ENCODE assay signal across 40 mouse cellular contexts in the genomic region with DNA sequence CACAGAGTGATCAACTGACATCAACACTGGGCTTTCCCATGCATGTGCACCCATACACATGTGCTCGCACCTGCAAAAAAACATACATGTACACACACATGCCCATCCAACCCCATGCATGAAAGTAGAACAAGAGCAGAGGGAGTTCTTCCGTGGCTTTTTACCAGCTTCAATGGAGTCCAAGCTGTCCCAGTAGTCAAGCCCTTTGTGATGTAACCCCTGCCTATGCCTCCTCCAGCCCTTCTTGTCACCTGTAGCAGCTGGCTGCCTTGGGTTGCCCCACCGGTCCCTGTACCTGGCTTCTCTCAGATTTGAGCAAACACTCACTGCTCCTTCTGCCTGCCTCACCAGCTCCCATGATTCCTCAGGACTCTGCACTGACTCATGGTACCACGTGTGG. TPM values are rescaled to one million over a fixed set of nuclear protein-coding genes. Genes with fewer than 3 reads are reported as not detected.
"Had no signal": no experiment of that assay in that cellular context is flagged by ENCODE, and none has a peak within 500 bp of the region (broad histone marks: within the 10 kb centered on the region; RNA-seq: fewer than 3 reads in every experiment).

No protein-coding gene starts in this region.

- DNase-seq: heart, postnatal 10 days; heart, postnatal 14 days; heart, postnatal 36 days; heart, postnatal 4 days; kidney, adult 11 months; kidney, adult 18-20 months; kidney, adult 2 months; kidney, adult 8-10 months; kidney, adult 9 months; kidney, postnatal 10 days; kidney, postnatal 14 days; kidney, postnatal 25 days; kidney, postnatal 36 days; kidney, postnatal 4 days; layer of hippocampus, adult 9-11 months; layer of hippocampus, postnatal 36 days had no signal

- H3K27ac ChIP-seq: heart, embryonic 13.5 days; heart, embryonic 15.5 days; hindbrain, embryonic 10.5 days; hindbrain, embryonic 12.5 days; hindbrain, embryonic 13.5 days; hindbrain, embryonic 14.5 days; hindbrain, embryonic 15.5 days; hindbrain, postnatal 0 days; intestine, embryonic 15.5 days; kidney, embryonic 15.5 days; kidney, postnatal 0 days; layer of hippocampus, adult 2 months had no signal

- H3K27me3 ChIP-seq: heart, embryonic 12.5 days; heart, embryonic 13.5 days; heart, embryonic 15.5 days; hindbrain, embryonic 12.5 days; hindbrain, embryonic 13.5 days; hindbrain, embryonic 15.5 days; intestine, embryonic 15.5 days; kidney, embryonic 15.5 days had no signal

- H3K4me3 ChIP-seq: heart, embryonic 12.5 days; heart, embryonic 13.5 days; heart, embryonic 15.5 days; hindbrain, embryonic 10.5 days; hindbrain, embryonic 12.5 days; hindbrain, embryonic 13.5 days; hindbrain, embryonic 15.5 days; intestine, embryonic 15.5 days; kidney, embryonic 15.5 days; layer of hippocampus, adult 2 months had no signal

- H3K36me3 ChIP-seq: heart, embryonic 12.5 days; heart, embryonic 13.5 days; heart, embryonic 15.5 days; hindbrain, embryonic 10.5 days; hindbrain, embryonic 12.5 days; hindbrain, embryonic 15.5 days; intestine, embryonic 15.5 days; kidney, embryonic 15.5 days had no signal

- ATAC-seq: hindbrain, embryonic 16.5 days; hindbrain, postnatal 0 days; inflammation-experienced regulatory T-cells, adult 6 months; intestine, embryonic 15.5 days; intestine, embryonic 16.5 days; intestine, postnatal 0 days had no signal

- H3K4me1 ChIP-seq: heart, embryonic 12.5 days; heart, embryonic 13.5 days; heart, embryonic 15.5 days; hindbrain, embryonic 12.5 days; hindbrain, embryonic 13.5 days; hindbrain, embryonic 15.5 days; intestine, embryonic 15.5 days; kidney, embryonic 15.5 days had no signal

- H3K4me2 ChIP-seq: heart, embryonic 11.5 days; heart, embryonic 12.5 days; heart, embryonic 13.5 days; heart, embryonic 15.5 days; hindbrain, embryonic 12.5 days; hindbrain, embryonic 13.5 days; hindbrain, embryonic 14.5 days; hindbrain, embryonic 15.5 days; intestine, embryonic 15.5 days; kidney, embryonic 15.5 days had no signal

- H3K9me3 ChIP-seq: heart, embryonic 12.5 days; heart, embryonic 13.5 days; heart, embryonic 15.5 days; hindbrain, embryonic 10.5 days; hindbrain, embryonic 12.5 days; hindbrain, embryonic 13.5 days; hindbrain, embryonic 15.5 days; intestine, embryonic 15.5 days; kidney, embryonic 15.5 days had no signal

- H3K9ac ChIP-seq: heart, embryonic 12.5 days; heart, embryonic 13.5 days; heart, embryonic 15.5 days; hindbrain, embryonic 12.5 days; hindbrain, embryonic 13.5 days; hindbrain, embryonic 14.5 days; hindbrain, embryonic 15.5 days; intestine, embryonic 15.5 days; kidney, embryonic 15.5 days had no signal

RNA-seq across cellular contexts. Expression of gene Sult6b2, which starts 40.8 kb away (rescaled TPM):
- total RNA-seq: heart, postnatal 10 days; heart, postnatal 14 days; heart, postnatal 4 days; hematopoietic stem cell, adult 5-6 weeks; hindbrain, postnatal 0 days; layer of hippocampus, postnatal 36 days; left cerebral cortex, adult 18-20 months had no signal
- polyA plus RNA-seq: heart, embryonic 15.5 days; heart, postnatal 0 days; hindbrain, embryonic 11.5 days; hindbrain, embryonic 12.5 days; hindbrain, embryonic 14.5 days; hindbrain, embryonic 15.5 days; inflammation-experienced regulatory T-cells, adult 6 months; kidney, adult 2 months; kidney, embryonic 15.5 days; kidney, embryonic 16.5 days; kidney, postnatal 0 days; large intestine, adult 2 months had no signal
